Mouse (Mus musculus) right cerebral cortex, postnatal 36 days (tissue): ENCODE data around the gene E2f3.

Experiments
- DNase-seq, 2 experiments: peaks; one replicate each; pipeline ENCODE4 v3.0.0; 2022; ENCODE audit warnings: low spot score in 2 of 2, mixed read lengths in 1 of 2

Gene E2f3

DNA sequence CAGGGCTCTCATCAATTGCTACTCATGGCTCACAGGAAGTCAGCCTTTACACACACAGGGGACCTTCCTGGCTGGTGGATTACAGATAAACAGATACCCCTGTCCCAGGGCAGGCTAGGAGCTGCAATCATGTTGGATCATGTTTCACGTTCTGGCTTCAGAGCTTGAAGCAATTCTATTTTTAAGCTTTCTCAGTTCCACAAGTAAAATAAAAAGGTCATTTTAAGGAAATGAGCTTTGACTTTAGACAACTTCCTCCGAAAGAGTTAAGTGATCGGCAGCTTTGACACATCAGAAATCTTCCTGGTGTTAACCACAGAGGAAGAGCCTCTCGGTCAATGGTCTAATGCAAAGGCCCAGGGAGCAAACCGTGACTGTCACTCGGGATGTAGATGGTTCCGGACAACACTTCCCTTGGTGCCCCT lies 6.7 kb downstream of the E2f3 start:
- DNase-seq = no peak

DNA sequence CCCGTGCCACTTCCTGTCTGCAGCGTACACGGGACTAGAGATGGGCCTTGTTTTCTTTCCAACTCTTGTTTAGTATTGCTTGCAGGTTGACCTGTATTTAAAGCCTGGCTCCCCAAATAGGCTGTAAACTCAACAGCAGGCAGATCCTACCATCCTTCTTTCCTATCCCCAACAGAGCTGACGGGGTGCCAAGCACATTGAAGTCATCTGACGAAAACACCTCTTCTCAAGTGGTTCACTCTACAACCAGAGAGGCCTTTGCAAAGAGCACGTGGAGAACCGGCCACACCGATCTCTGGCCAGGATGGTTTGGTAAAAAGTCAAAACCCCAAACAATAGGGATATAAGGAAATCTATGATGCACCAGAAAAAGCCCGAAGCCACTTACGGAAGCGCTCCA lies 8.5 kb downstream of the E2f3 start:
- no peak for DNase-seq

DNA sequence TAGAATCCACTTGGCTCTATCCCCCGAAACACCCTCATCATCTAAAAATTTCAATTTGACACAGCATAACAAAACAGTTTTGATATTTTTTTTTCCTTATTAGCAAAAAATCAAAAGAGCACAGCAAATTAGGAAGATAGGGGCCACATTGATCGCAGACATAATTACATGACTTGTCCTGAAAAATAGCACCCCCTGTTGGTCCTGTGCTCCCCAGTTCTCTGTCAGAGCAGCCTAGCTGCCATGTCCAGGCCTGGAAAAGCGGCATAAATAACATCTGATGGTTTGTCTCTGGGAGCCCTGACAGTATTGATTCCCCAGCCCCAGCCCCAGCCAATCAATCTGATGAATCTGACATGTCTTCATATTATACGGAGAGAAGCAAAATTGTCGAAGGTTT lies 11.8 kb downstream of the E2f3 start:
- no peak for DNase-seq

DNA sequence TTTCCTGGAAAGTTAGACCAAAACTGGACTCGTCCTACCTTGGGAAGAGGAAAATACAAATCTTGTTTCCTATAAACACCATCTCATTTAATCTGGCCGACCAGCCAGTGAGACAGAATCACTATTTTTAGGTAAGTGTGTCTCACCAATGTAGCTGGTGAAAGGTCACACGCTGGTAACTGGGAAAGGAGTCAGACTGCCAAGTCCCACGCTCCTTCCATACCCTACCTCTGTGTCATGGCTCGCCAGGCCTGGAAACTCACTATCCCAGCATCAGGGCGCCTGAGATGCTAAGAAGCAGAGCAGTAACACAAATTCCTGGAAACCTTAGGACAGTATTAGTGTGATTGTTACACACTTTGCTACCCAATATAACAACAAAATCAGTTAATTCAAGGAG lies 12.3 kb downstream of the E2f3 start:
- no peak for DNase-seq

DNA sequence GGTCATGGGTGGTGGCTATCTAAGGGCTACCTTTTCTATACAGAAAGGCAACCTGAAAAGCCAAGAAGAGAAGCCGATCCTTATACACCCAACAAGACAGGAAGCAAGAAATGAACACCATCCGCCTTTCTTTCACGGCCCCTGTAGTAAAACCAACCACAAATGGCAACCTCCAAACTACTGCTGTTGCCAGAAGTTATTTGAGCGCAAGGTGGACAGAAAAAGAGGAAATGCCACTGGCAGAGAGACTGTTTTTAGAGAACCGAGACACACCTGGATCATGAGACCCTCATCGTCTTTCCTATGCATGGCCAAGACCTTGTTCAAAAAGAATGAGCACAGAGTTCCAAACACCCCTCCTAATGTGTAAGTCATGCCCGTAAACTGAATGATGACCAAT lies 15.5 kb downstream of the E2f3 start:
- DNase-seq = no peak

DNA sequence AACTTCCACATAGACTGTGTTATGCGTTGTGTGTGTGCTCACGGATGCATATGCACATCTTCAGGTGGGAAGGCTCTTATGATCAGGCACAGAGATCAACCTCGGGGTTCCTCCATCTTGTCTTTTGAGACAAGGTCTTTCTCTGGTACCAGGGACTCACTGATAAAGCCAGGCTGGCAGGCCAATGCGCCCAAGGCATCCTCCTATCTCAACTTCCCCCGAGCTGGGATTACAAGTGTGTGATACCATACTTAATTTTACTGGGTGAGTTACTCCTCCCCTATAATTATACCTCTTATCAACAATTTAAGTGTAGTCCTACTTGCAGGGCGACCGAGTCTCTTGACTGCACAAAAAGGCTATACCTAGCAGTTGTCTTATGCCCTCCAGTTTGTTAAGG lies 17.2 kb downstream of the E2f3 start:
- DNase-seq = no peak

DNA sequence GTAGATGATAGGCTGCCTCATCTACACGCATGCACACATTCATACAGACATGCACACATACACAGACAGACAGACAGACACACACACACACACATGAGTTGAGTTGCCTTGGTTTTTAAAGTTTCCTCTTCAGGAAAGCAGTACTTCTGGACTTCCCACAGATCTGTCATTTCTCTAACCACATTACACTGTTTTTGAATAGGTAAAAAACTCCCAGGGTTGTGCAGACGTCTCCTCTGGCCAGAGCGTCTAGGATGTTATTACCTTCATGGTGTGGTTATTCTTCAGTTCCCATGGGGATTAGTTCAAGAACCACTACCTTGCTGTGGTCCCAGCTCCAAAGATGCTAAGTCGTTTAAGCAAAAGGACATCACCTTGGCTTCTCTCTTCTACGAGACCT lies 18.5 kb downstream of the E2f3 start:
- no peak for DNase-seq

DNA sequence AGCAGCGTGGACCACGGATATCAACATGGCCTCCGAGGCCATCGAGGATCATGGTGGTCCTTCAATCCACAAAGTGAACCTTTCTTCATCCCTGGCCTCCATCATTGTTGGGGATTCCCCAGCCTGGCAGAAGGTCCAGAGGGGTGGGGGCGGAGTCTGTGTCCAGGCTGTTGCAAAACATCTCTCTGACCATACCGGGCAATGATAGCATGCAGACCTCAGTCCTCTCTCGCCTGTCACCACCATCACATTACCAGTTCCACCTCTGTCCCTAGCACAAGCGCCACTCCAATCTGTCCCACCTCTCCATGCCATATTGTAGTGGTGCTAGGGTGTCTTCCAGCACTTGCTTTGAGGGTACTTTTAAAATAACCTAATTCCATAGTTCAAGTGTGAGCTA lies 18.9 kb downstream of the E2f3 start:
- DNase-seq = no peak

DNA sequence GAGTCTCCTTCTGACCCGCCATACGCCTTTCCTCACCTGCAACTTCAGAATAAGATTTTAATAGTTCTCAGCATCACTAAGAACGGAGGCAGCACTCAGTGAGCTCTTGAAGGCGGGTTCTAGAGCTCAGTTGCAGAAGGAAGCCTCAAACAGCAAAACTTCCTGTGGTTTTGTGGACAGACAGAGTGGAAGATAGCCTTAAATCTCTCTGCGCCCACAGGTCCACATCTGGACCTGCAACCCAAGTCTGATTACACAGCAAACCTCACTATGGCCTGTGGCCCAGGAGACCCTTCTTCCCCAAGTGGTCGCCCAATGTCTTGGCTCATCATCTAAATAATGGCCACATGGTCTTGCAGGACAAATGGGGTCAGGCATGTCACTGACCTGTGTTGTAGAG lies 21.8 kb downstream of the E2f3 start:
- DNase-seq = no peak

DNA sequence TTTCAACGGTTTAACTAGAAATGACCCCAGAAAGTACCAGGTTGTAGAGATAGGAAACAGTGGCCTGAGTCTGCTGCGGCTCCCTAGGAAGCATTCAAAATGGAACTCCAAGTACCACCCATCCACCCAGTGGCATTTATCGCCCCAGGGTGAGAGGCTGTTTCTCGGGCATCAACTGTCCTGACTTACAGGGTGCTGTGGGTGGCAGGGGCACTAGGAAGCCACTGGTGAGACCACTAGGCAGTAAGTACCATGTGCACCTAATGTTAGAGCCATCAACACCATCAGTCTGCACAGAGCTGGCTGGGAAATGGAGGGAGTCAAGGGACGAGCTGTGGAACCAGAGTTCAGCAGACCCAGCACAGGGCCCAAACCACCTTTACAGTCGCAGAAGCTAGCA lies 25.4 kb downstream of the E2f3 start:
- DNase-seq = no peak

DNA sequence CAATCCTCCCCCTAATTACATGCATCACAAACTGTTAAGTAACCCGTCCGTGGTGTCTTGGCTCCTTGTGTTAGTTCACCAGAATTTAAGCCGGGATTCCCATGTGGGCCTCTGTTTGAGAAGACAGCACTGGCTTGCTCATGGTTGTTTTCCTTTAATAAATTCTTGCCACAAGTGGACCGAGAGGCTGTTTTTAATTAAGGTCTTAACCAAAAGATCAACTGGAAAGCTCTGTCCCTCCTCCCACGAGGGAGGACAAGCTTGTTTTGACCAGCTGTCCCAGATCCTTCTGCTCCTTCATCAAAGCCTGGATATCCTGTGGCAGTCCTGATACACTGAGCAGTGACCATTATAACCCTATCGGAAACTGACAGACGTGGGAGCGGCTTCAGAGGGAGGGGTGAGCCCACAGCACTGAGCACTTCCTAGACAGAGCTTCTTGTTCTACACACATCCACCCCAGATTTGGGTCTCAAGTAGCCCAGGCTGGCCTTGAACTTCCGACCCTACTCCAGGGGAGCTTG lies 28.1 kb downstream of the E2f3 start:
- DNase-seq = no peak

DNA sequence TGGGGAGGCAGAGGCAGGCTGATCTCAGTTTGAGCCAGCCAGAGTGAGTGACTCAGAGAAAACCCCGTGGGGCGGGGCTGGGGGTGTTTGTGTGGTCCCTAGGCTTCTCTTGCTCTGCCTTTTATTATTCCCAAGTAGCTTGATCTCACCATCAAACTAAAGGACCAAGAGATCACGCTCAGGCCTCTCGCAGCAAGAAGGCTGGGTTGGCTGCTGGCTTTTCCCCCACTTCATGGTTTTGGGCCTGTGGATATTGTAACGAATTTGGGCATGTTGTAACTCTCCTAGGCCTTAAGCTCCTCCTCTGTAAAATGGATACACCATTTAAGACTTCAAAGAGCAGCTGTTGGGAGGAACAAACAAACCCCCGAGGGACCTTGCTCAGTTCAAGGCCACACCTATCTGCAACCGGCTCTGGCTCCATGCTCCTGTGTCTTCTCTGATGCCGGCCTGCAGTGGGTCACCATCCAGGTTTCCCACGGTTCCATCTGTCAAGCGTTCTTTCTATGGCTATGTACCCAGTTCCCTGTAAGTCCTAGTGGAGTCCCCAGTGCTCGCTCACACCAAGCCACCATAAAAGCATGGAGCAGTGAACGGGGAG lies 28.9 kb downstream of the E2f3 start:
- DNase-seq = no peak

DNA sequence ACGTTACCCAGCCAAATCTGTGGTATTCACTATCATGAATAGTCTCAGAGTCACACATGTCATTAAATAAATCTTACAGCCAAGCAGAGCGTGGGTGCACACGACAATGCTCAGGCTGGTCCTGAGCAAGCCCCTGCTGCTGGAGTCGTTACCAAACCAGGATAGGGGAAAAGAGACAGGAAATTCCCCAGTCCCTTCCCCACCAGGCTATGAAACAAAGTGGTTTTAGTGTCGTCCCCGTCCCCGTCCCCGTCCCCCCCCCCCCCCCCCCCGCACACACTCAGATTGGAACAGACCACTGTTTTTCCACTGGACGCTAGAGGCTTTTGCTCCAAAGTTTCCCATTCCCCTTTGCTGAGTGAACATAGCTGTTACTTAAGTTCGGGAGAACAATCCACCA lies 30.6 kb downstream of the E2f3 start:
- DNase-seq = no peak

DNA sequence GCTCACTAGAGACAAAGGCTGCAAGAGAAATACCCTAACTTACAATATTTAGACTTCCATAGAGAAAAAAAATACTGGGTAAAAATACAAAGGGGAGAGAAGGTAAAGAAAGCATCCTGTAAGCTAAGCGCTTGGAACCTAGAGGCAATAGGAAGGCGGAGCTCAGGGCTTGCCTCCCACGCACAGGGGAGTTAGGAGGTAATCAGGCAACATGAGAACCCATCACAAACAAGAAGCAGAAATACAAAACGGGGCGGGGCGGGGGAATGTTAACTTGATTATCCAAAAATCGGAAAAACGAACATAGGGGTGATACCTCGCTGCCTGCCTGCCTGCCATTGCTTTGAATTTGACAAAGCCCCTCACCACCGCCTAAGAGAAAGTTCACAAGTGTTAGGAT lies 31.1 kb downstream of the E2f3 start:
- no peak for DNase-seq

DNA sequence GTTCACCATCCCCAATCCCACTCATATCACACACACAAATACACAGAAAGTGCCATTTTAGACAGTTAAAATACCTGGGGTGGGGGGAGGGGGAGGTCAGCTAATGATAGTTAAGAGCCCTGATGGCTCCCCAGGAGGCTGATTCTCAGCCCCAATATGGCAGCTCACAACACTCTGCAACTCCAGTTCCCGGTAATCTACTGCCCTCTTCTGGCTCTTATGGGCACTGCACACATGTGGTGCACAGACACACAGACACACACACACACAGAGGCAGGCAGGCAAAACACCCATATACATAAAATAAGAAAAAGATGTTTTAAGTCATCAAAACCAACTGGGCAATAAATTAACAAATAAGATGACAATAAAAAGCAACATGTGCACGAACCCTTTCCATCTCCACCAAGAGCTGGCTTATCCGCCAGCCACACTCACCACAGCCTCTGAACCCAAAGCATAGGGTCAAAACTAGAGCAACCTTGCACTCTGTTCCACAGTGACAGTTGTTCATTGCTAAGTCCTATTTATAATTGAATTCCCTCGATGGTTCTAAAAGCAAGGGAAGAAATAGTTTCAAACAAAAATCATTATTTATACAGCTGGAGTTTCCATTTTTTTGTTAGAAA lies 32.3 kb downstream of the E2f3 start:
- no peak for DNase-seq

DNA sequence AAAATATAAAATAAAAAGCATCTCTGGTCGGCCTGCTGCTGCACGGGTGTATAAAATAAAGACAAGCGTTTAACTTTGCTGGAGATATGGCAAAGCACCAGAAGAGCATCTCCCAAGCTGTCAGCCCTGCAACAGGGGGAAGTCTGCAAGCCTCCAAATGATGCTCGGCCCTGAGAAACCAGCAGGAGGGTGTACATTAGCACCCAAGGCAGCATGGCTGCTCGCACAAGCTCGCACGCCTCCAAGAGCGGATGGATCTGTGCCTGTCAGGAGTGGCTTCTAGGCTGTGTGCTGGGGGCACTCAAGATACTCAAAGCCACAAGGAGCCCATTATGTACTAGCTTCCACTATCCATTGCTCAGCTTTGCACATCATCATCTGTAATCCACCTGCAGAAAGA lies 39.8 kb downstream of the E2f3 start:
- no peak for DNase-seq

DNA sequence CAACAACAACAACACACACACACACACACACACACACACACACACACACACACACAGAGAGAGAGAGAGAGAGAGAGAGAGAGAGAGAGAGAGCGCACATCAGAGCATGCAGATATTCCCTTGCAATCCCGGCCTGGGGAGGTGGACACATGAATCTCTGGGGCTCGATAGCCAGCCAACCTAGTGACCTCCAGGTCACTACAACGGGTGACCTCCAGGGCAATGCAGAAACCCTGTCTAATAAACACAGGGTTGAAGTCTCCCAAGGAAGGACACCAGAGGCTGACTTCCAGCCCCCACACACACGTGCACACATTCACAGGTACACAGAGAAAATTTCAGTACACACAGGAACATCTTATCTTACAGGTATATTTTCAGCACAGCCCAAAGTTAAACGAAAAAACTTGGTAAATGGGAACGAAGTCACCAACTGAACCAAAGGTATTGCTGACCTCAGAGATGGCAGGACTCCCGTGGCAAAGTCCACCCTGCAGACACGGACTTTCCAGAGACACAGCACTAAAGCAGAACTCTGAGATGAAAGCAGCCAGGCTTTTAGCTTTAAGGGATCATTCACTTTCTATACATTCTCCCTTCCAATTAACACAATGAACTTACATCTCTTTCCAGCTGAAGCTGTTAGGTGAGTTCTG lies 40.8 kb downstream of the E2f3 start:
- DNase-seq = no peak

DNA sequence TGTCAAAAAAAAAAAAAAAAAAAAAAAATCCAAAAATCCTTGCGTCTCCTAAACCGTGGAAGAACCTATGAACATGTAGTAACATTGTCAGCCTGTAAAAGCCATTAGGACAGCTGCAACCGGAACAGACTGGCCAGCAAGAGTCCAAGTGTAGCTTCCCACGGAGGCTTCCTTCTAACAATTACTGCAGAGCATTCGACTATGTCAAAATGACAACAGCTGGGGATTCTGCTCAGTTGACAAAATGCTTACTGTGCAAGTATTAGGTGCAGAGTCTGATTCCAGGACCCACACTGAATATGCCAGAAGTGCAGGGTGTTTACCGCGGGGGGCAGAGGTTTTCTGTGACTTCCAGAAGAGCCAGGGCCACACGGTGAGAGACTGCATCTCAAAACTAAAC lies 41.4 kb downstream of the E2f3 start:
- no peak for DNase-seq

DNA sequence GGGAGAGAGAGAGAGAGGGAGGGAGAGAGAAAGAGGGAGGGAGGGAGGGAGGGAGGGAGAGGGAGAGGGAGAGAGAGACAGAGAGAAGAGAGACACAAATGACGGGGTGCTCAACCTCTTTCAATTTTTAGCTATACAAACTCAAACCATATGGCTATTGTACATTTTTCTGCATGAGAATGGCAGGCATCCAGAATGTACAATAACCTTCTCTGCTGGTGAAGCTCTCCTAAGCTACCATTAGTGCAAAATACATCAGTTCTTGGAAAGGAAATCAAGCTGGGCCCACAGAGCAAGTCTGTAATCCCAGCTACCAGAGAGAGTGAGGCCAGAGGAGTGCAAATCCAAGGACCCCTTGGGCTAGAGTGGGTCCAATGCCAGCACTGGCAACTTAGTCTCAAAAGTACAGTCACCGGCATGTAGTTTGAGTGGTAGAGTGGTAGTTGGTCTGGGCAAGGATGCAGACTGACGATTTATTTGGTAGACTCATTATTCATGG lies 42.3 kb downstream of the E2f3 start:
- DNase-seq = no peak

DNA sequence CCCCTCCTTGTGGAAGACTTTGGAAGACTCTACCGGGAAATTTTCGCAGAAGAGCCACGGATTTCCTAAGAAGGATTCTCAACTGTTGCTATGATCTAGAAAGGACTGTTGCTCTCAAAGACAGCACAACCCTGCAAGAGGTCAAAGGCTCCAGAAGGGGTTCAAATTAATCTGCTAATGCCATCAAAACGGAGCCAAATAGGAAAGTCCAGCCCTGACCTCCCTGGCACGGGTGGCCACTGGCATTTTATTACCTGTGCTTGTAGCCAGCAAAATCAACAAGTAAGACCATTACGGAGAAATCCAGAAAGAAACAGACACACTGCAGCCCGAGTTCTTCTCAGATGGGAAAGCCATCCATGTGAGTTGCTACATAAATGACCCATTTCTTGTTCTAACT lies 45.8 kb downstream of the E2f3 start:
- no peak for DNase-seq

DNA sequence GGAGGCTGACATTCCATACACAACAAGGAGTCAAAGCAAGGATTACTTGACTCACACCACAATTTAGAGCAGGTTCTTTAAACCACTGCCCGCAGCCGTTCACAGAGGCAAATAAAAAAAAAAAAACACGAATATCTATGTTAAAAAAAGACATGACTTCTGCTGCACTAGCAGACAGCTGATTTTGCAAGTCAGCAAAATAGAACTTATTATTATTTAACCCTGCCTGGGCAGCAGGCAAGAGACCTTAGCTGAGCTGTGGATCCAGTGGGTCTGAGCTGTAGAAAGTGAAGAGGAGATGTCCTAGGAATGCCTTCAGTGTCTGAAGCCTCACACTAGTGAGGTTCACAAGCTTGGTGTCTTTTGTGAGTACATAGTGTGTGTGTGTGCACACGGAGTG lies 46.5 kb downstream of the E2f3 start:
- DNase-seq = no peak

DNA sequence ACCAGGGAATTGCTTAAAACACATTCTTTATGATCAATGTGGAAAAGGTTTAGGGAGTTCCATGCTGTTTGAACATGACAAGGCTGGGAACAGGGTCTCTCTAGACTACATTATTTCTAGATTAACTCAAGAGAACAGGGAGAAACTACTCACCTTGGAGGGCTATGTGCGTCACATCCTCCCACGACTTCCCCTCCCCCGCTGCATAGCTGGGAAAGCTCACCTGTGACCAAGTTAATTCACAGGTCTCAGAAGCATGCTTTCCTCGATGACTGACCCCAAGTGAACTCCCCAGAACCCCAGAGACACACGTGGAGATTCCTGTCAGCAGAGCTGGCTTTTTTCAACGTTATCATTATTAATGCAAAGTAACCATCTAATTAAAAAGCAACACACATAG lies 47.1 kb downstream of the E2f3 start:
- no peak for DNase-seq

DNA sequence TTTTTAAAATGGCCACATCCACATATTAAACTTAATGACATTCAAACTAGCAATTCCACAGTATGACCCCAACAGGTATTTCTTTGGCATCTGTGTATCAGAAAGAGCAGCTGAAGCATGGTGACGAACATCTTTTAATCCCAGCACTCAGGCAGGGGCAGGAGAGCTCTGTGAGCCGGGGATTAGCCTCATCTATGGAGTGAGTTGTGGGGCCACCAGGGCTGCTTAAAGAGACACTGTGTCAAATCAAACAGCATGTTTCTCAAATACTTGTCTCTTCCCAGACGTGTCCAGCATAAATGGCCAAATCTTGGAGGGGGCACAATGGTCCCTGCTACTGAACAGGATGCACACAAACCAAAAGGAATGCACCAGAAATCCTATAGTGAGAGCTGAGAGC lies 59.7 kb downstream of the E2f3 start:
- DNase-seq = no peak
